Comparison of ENCODE assay signal across 28 mouse cellular contexts in the genomic region with DNA sequence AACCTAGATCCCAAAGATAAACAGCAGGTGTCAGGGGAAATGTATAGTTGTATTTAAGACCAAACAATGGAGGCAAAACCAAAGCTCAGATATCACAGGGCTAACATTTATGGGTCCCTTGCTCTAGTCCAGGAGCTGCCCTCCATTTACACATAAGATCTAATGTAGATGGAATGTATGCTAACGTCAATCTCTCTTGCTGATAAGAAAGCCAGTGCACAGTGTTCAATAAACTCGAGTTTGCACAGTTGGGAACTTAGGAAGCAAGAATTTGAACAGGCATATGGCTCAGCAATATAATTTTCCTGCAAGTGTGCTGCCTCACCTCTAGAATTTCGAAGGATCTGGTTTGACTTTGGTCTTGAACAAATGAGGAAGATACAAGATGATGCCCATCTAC.
"Had no signal": no experiment of that assay in that cellular context is flagged by ENCODE, and none has a peak within 500 bp of the region (broad histone marks: within the 10 kb centered on the region; RNA-seq: fewer than 3 reads in every experiment).

No protein-coding gene starts in this region.

- H3K27ac ChIP-seq: embryonic facial prominence, embryonic 10.5 days; embryonic facial prominence, embryonic 12.5 days; embryonic facial prominence, embryonic 13.5 days; embryonic facial prominence, embryonic 15.5 days; forebrain, embryonic 10.5 days; forebrain, embryonic 12.5 days; forebrain, embryonic 13.5 days; forebrain, embryonic 15.5 days; gastrocnemius, adult 2 months had no signal

- H3K4me1 ChIP-seq: embryonic facial prominence, embryonic 10.5 days; embryonic facial prominence, embryonic 12.5 days; embryonic facial prominence, embryonic 13.5 days; embryonic facial prominence, embryonic 15.5 days; forebrain, embryonic 12.5 days; forebrain, embryonic 13.5 days; forebrain, embryonic 15.5 days had no signal

- H3K9ac ChIP-seq: embryonic facial prominence, embryonic 12.5 days; embryonic facial prominence, embryonic 13.5 days; embryonic facial prominence, embryonic 15.5 days; forebrain, embryonic 12.5 days; forebrain, embryonic 13.5 days; forebrain, embryonic 15.5 days; forebrain, postnatal 0 days had no signal

- H3K36me3 ChIP-seq: embryonic facial prominence, embryonic 10.5 days; embryonic facial prominence, embryonic 12.5 days; embryonic facial prominence, embryonic 13.5 days; embryonic facial prominence, embryonic 15.5 days; forebrain, embryonic 10.5 days; forebrain, embryonic 12.5 days; forebrain, embryonic 15.5 days had no signal

- DNase-seq: cerebellum, adult 2 months; cerebellum, adult 8-10 months; cerebellum, adult 9-10 months; cerebellum, adult 9-11 months; cerebellum, postnatal 10 days; cerebellum, postnatal 14 days; cerebellum, postnatal 25 days; cerebellum, postnatal 36 days; embryo, embryonic 11 days; forebrain, postnatal 0 days; gastrocnemius, adult 2 months; gastrocnemius, postnatal 10 days; gastrocnemius, postnatal 14 days; gastrocnemius, postnatal 25 days; gastrocnemius, postnatal 36 days; heart, adult 11 months; heart, adult 18-20 months had no signal

- H3K9me3 ChIP-seq: embryonic facial prominence, embryonic 10.5 days; embryonic facial prominence, embryonic 12.5 days; embryonic facial prominence, embryonic 13.5 days; embryonic facial prominence, embryonic 15.5 days; forebrain, embryonic 10.5 days; forebrain, embryonic 12.5 days; forebrain, embryonic 13.5 days; forebrain, embryonic 15.5 days had no signal

- ATAC-seq: forebrain, embryonic 13.5 days; forebrain, embryonic 14.5 days; forebrain, embryonic 15.5 days; forebrain, embryonic 16.5 days; forebrain, postnatal 0 days had no signal

- H3K4me3 ChIP-seq: embryonic facial prominence, embryonic 10.5 days; embryonic facial prominence, embryonic 12.5 days; embryonic facial prominence, embryonic 13.5 days; embryonic facial prominence, embryonic 15.5 days; erythroblast, embryonic 14.5 days; forebrain, embryonic 10.5 days; forebrain, embryonic 12.5 days; forebrain, embryonic 13.5 days; forebrain, embryonic 15.5 days; gastrocnemius, adult 2 months had no signal

- H3K4me2 ChIP-seq: embryonic facial prominence, embryonic 12.5 days; embryonic facial prominence, embryonic 13.5 days; embryonic facial prominence, embryonic 15.5 days; forebrain, embryonic 12.5 days; forebrain, embryonic 13.5 days; forebrain, embryonic 15.5 days had no signal

- H3K27me3 ChIP-seq: embryonic facial prominence, embryonic 12.5 days; embryonic facial prominence, embryonic 13.5 days; embryonic facial prominence, embryonic 15.5 days; forebrain, embryonic 12.5 days; forebrain, embryonic 13.5 days; forebrain, embryonic 15.5 days had no signal
